Mouse (Mus musculus): ENCODE data around the gene Vps29.

- TF ChIP-seq CTCF (IDR thresholded peaks at IDR 0.05; ENCODE audit: extremely low read depth, insufficient read depth, insufficient read length, insufficient replicate concordance): peak; percentile 73; the same call in 1 of the 2 replicates
- no peak for TF ChIP-seq POLR2A (IDR thresholded peaks at IDR 0.05; ENCODE audit: low read depth, low read length)
Observed at GRCm38 (mm10) chr5:122344260-122344659, 9.9 kb upstream of the Vps29 start.
